Mouse (Mus musculus) T-helper 17 cell (primary cell): ENCODE results near the gene Fate1.

Experiments used
- in situ Hi-C, 2 experiments: fragments of 300-600 bp; cut with MboI, MseI; formaldehyde crosslinking; loops; 1 replicate in 1 of 2; 2 replicates in 1 of 2; pipeline ENCODE4 v1.15.1; 2025; ENCODE audit warnings: high pct_unique_total_duplicates in 2 of 2

Gene Fate1

GRCm38 (mm10) chrX:71972686-71973085 is at the start of gene Fate1:
Gene Fate1 (plus strand): TSS chrX:71972986.
- in situ Hi-C loops = no loop called here

- in situ Hi-C loops = loop anchor here in 1 of 2 experiments (5.0 kb wide), 1 partner anchor 299 kb away; no protein-coding TSS in a partner anchor
Measured at GRCm38 (mm10) chrX:71946631-71947030, 26.2 kb upstream of the Fate1 start.

GRCm38 (mm10) chrX:71958366-71958765 is 14.4 kb upstream of the Fate1 start:
- in situ Hi-C loops = loop anchor here in 1 of 2 experiments (5.0 kb wide), 1 partner anchor 681 kb away; no protein-coding TSS in a partner anchor

GRCm38 (mm10) chrX:71962073-71963051 is 10.4 kb upstream of the Fate1 start, which contains the start of gene Prrg3:
Gene Prrg3 (plus strand): TSS chrX:71962624.
- in situ Hi-C loops = no loop called here

GRCm38 (mm10) chrX:71963275-71963912 is 9.4 kb upstream of the Fate1 start:
- in situ Hi-C loops = no loop called here

- in situ Hi-C loops = no loop called here
Measured at GRCm38 (mm10) chrX:71968216-71968615, 4.6 kb upstream of the Fate1 start.

- in situ Hi-C loops = no loop called here
Measured at GRCm38 (mm10) chrX:71968816-71969215, 4.0 kb upstream of the Fate1 start.

- in situ Hi-C loops = no loop called here
Measured at GRCm38 (mm10) chrX:71971325-71971724, 1.5 kb upstream of the Fate1 start.

GRCm38 (mm10) chrX:71977681-71978080 is 4.9 kb downstream of the Fate1 start:
- in situ Hi-C loops = loop anchor here (25.0 kb wide), 2 partner anchors 860 to 1635 kb away; partner anchors contain the start of gene Gabrq (in 1 of the 2)

GRCm38 (mm10) chrX:71980443-71980842 is 7.7 kb downstream of the Fate1 start:
- in situ Hi-C loops = loop anchor here (25.0 kb wide), 2 partner anchors 857 to 1632 kb away; partner anchors contain the start of gene Gabrq (in 1 of the 2)

- in situ Hi-C loops = loop anchor here (25.0 kb wide), 2 partner anchors 856 to 1631 kb away; partner anchors contain the start of gene Gabrq (in 1 of the 2)
Measured at GRCm38 (mm10) chrX:71981322-71981721, 8.5 kb downstream of the Fate1 start.

- in situ Hi-C loops = loop anchor here (25.0 kb wide), 2 partner anchors 854 to 1629 kb away; partner anchors contain the start of gene Gabrq (in 1 of the 2)
Measured at GRCm38 (mm10) chrX:71983205-71983604, 10.4 kb downstream of the Fate1 start.

- in situ Hi-C loops = loop anchor here (25.0 kb wide), 2 partner anchors 854 to 1629 kb away; partner anchors contain the start of gene Gabrq (in 1 of the 2)
Measured at GRCm38 (mm10) chrX:71983775-71984174, 11.0 kb downstream of the Fate1 start.

GRCm38 (mm10) chrX:71991549-71991948 is 18.8 kb downstream of the Fate1 start, which contains the start of gene Cnga2:
Gene Cnga2 (plus strand): TSS chrX:71991849.
- in situ Hi-C loops = loop anchor here (25.0 kb wide), 2 partner anchors 846 to 1621 kb away; partner anchors contain the start of gene Gabrq (in 1 of the 2)

- in situ Hi-C loops = loop anchor here (25.0 kb wide), 2 partner anchors 841 to 1616 kb away; partner anchors contain the start of gene Gabrq (in 1 of the 2)
Measured at GRCm38 (mm10) chrX:71995972-71996371, 23.2 kb downstream of the Fate1 start.

- in situ Hi-C loops = no loop called here
Measured at GRCm38 (mm10) chrX:72009930-72010329, 37.1 kb downstream of the Fate1 start.

- in situ Hi-C loops = no loop called here
Measured at GRCm38 (mm10) chrX:72012236-72012635, 39.5 kb downstream of the Fate1 start.

GRCm38 (mm10) chrX:72012804-72013203 is 40.0 kb downstream of the Fate1 start:
- in situ Hi-C loops = no loop called here

GRCm38 (mm10) chrX:72022241-72022640 is 49.5 kb downstream of the Fate1 start:
- in situ Hi-C loops = loop anchor here in 1 of 2 experiments (10.0 kb wide), 1 partner anchor 1813 kb away; no protein-coding TSS in a partner anchor

GRCm38 (mm10) chrX:72022750-72023398 is 50.1 kb downstream of the Fate1 start:
- in situ Hi-C loops = loop anchor here in 1 of 2 experiments (10.0 kb wide), 1 partner anchor 1812 kb away; no protein-coding TSS in a partner anchor

GRCm38 (mm10) chrX:72023542-72023941 is 50.8 kb downstream of the Fate1 start:
- in situ Hi-C loops = loop anchor here in 1 of 2 experiments (10.0 kb wide), 1 partner anchor 1811 kb away; no protein-coding TSS in a partner anchor
